Mouse (Mus musculus) limb, embryonic 12.5 days (tissue): Measurements from ENCODE around the gene G3bp2. TPM values are rescaled to one million over a fixed set of nuclear protein-coding genes. Genes with fewer than 3 reads are reported as not detected.
A peak's percentile ranks its signal among the peaks of the same experiment; 100 is the strongest.
"Not testable (repeated sequence)": the region's sequence is repeated elsewhere in the genome, so short reads cannot be mapped to it uniquely, and the experiment has no call there.

Experiments
- ATAC-seq: fragments of 200-750 bp; cut with Nextera tagmentation; 2 replicates; pipeline ENCODE4 v1.8.0; 2017; ENCODE audit warnings: low read depth, moderate TSS enrichment; ENCODE audit not compliant: insufficient number of reproducible peaks, insufficient read depth, low FRiP score, low TSS enrichment
- H3K27ac ChIP-seq: fragments of 300-500 bp; sonication (generic); 2 replicates; pipeline ENCODE4 v1.5.1; 2016; ENCODE audit warnings: mild to moderate bottlenecking, moderate library complexity
- H3K27me3 ChIP-seq: fragments of 300-500 bp; sonication (generic); 2 replicates; pipeline ENCODE4 v1.6.1; 2016; ENCODE audit warnings: mild to moderate bottlenecking, moderate library complexity
- H3K36me3 ChIP-seq: fragments of 300-500 bp; sonication (generic); 2 replicates; pipeline ENCODE4 v1.6.1; 2016; ENCODE audit warnings: mild to moderate bottlenecking, moderate library complexity
- H3K4me1 ChIP-seq: fragments of 300-500 bp; sonication (generic); replicated peaks from 2 replicates; pipeline ENCODE4 v1.6.1; 2016
- H3K4me2 ChIP-seq: fragments of 300-500 bp; sonication (generic); 2 replicates; pipeline ENCODE4 v1.6.1; 2016; ENCODE audit warnings: mild to moderate bottlenecking, moderate library complexity
- H3K4me3 ChIP-seq: fragments of 300-500 bp; sonication (generic); replicated peaks from 2 replicates; pipeline ENCODE4 v1.5.1; 2016; ENCODE audit warnings: mild to moderate bottlenecking
- H3K9ac ChIP-seq: fragments of 300-500 bp; sonication (generic); replicated peaks from 2 replicates; pipeline ENCODE4 v1.6.1; 2016; ENCODE audit warnings: mild to moderate bottlenecking, moderate library complexity
- H3K9me3 ChIP-seq: fragments of 300-500 bp; sonication (generic); 2 replicates; pipeline ENCODE4 v1.6.1; 2016; ENCODE audit warnings: mild to moderate bottlenecking, moderate library complexity
- WGBS: fragments of 180-500 bp; shearing (Covaris S2); methylation state at CpG from one replicate; pipeline ENCODE4 v1.1.7; 2016; 5-methylcytosine and 5-hydroxymethylcytosine counted together
- polyA plus RNA-seq: library from polyadenylated mRNA; unstranded; fragments of >200 nt; fragmentation: Nextera tagmentation; extraction: Ambion mirVana; gene quantifications from 2 replicates; pipeline ENCODE4 v1.2.1, GENCODE M21; 2016

The G3bp2 gene
- 209 and 226 TPM in 2 replicates for polyA plus RNA-seq

DNA sequence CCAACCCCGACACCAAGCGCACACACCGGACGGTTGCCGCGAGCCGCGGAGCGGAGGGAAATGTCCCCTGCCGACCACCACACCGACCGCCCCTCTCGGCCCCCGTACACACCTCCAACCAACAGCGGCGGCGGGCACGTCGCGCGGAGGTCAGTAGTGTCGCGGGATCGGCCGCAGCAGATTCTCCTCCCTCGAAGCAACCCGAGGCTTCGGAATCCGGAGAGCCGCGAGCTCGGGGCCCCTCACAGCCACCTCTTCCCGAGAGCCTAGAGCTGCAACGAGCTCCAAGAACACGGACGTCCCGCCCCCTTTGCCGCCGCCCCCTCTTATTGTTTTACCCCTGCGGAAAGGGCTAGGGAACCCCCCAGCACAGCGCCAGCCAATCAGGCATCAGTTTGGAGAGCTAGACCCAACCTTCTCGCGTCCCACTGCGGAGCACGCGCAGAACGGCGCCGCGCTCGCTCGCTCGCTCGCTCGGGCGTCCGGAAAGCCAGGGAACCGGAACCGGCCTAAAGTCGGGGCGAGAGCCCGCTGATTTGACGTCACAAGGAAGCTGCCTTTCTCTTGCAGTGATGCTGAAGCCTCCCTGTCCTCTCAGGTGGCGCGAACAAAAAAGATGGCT is at the start of gene G3bp2:
Gene G3bp2 (minus strand): TSS at position 303 of the 622 bp plus-strand sequence.
- peak within 1 kb of the TSS; percentile 96 for H3K4me3 ChIP-seq
- H3K4me2 ChIP-seq = peak within 1 kb of the TSS; percentile 69
- peaks cover 28% of the 10 kb centered on the region for H3K4me1 ChIP-seq
- no peaks in the 10 kb centered on the region for H3K27me3 ChIP-seq
- H3K36me3 ChIP-seq = no peaks in the 10 kb centered on the region
- H3K9me3 ChIP-seq = no peaks in the 10 kb centered on the region
- H3K9ac ChIP-seq = peak within 1 kb of the TSS; percentile 96
- ATAC-seq = peak; percentile 97
- H3K27ac ChIP-seq = peak within 1 kb of the TSS; percentile 99
- whole genome bisulfite sequencing = 1% methylated on average over 65 of the region's 65 CpGs

DNA sequence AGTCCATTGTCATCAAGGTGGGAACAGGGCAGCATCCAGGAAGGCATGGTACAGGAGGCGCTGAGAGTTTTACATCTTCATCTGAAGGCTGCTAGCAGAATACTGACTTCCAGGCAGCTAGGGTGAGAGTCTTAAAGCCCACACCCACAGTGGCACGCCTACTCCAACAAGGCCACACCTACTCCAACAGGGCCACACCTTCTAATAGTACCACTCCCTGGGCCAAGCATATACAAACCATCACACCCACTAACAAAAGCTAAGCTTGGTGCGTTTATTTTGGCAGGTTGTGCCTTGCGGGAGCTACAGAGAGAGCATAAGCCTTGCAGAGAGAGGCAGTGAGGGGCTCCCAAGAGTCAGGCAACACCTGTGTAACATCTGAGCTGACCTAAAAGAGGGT is 49.5 kb upstream of the G3bp2 start:
- Histone ChIP-seq H3K36me3 (peaks cover 10% of the 10 kb centered on the region; the same call in 1 of the 2 replicates), H3K4me1 (peaks cover 11% of the 10 kb centered on the region; the same call in 1 of the 2 replicates)
- not testable (repeated sequence) for H3K9me3 ChIP-seq, H3K4me3 ChIP-seq, H3K27ac ChIP-seq, H3K4me2 ChIP-seq, ATAC-seq, H3K9ac ChIP-seq, H3K27me3 ChIP-seq
- WGBS = 66% methylated on average over 4 of the region's 4 CpGs

DNA sequence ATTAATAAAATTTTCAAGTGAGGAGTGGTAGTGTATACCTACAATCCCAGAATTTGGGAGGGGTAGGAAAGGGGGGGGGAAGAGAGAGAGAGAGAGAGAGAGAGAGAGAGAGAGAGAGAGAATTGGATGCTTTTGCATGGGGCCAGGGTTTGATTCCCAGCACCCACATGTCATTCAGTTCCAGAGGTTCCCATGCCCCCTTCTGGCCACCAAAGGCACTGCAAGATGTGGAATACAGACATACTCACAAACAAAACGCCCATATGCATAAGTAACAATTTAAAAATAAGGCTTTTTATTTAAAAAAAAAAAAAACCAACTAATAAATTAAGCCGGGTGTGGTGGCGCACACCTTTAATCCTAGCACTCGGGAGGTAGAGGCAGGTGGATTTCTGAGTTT is 48.6 kb upstream of the G3bp2 start:
- Histone ChIP-seq H3K4me1 (peaks cover 12% of the 10 kb centered on the region; the same call in 1 of the 2 replicates), H3K36me3 (peaks cover 10% of the 10 kb centered on the region; the same call in 1 of the 2 replicates), H3K27ac (no peak overlapping the region), H3K9ac (no peak overlapping the region), H3K4me2 (no peak overlapping the region), H3K27me3 (no peaks in the 10 kb centered on the region), H3K4me3 (no peak overlapping the region), H3K9me3 (no peaks in the 10 kb centered on the region)
- ATAC-seq = no peak
- 97% methylated on average over 4 of the region's 4 CpGs for WGBS

DNA sequence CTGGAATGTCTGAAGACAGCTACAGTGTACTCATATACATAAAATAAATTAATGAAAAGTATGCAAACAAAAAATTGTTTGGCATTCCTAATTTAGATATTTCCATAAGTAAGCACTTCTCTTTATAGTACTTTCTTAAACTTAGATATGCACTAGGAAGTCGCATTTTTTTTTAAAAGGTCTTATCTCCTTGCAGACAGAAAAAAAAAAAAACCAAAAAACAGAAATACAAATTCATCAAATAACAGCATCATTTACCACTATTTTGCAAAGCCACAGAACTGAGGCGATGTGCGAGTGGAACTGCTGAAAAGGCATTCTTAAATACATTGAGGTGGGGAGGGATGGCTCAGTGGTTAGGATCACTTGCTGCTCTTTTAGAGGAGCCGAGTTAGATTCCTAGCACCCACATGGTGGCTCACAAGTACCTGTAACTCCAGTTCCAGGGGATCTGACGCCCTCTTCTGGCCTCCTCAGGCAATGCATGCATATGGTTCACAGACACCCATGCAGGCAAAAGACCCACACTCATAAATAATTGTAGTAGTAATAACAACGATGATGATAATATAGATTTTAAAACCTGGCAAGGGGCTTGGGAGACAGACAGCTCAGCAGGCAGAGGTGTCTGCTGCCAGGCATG is 46.6 kb upstream of the G3bp2 start:
- peaks cover 4% of the 10 kb centered on the region; the same call in 1 of the 2 replicates for H3K4me1 ChIP-seq
- no peak overlapping the region for H3K9ac ChIP-seq
- no peak overlapping the region for H3K27ac ChIP-seq
- WGBS = 92% methylated on average over 6 of the region's 6 CpGs
- H3K36me3 ChIP-seq = peaks cover 10% of the 10 kb centered on the region; the same call in 1 of the 2 replicates
- H3K4me2 ChIP-seq = no peak overlapping the region
- no peak overlapping the region for H3K4me3 ChIP-seq
- no peak for ATAC-seq
- H3K9me3 ChIP-seq = no peaks in the 10 kb centered on the region
- H3K27me3 ChIP-seq = no peaks in the 10 kb centered on the region

DNA sequence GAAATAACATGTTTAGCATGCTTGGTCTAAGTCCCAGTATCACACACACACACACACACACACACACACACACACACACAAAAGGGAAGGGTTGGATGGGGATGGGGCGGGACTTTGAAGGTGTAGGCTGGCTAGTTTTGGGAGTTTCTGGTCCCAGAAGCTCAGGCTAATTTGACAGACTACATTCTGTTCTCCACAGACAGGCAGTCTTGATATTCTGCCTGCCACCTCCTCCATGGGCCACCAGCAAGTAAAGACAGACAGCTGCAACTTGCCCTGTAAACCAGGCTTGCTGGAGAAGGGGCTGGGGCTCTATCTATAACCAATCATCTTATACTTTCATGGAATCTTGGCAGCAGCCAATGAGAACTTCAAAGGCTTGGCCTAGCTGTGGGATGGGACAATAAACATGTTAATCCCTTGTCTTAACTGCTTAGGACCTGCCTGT is 45.8 kb upstream of the G3bp2 start:
- WGBS = 71% methylated on average over 1 of the region's 1 CpGs
- Histone ChIP-seq H3K9me3 (no peaks in the 10 kb centered on the region), H3K27me3 (no peaks in the 10 kb centered on the region), H3K4me3 (no peak overlapping the region), H3K9ac (no peak overlapping the region), H3K36me3 (peaks cover 10% of the 10 kb centered on the region; the same call in 1 of the 2 replicates), H3K4me2 (no peak overlapping the region), H3K27ac (no peak overlapping the region), H3K4me1 (peaks cover 4% of the 10 kb centered on the region; the same call in 1 of the 2 replicates)
- no peak for ATAC-seq

DNA sequence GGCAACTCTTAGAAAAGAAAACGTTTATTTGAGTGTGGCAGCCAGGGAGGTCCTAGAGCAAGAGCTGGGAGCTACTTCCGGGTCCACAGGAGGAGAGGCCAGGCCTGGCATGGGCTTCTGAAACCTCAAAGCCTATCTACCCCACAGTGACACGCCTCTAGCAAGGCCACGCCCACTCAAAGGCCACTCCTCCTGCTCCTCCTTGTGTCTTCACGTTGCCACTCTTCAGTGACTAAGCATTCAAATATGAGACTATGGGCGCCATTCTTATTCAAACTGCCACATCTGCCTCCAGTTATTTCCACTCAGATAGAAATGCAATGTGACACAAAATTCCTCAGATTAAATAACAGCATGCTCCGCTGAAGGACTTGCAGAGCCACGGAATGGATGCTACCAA is 45.1 kb upstream of the G3bp2 start:
- no peak for ATAC-seq
- Histone ChIP-seq H3K4me2 (no peak overlapping the region), H3K9ac (no peak overlapping the region), H3K9me3 (no peaks in the 10 kb centered on the region), H3K4me1 (peaks cover 4% of the 10 kb centered on the region; the same call in 1 of the 2 replicates), H3K4me3 (no peak overlapping the region), H3K36me3 (peaks cover 10% of the 10 kb centered on the region; the same call in 1 of the 2 replicates), H3K27ac (no peak overlapping the region), H3K27me3 (no peaks in the 10 kb centered on the region)
- 16% methylated on average over 8 of the region's 8 CpGs for WGBS

DNA sequence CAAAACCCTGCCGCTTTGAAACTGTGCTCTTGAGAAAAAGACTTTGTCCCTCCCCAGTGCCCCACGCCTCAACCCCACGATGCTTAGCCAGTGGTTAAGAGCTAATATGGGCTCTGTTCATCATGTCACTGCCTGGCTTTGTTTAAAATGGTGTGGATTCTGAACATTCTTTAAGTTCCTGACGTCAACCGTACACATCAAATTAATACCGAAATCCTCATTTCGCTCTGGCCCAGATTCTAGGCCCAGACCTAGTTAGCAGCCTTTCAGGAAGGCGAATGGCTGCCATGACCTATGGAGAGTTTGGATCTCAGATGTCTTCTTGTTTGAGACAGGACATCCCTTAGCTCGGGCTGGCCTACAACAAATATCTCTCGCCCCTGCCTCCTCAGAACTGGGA is 44.2 kb upstream of the G3bp2 start:
- Histone ChIP-seq H3K9ac (no peak overlapping the region), H3K4me1 (peaks cover 4% of the 10 kb centered on the region; the same call in 1 of the 2 replicates), H3K27ac (no peak overlapping the region), H3K4me3 (no peak overlapping the region), H3K4me2 (no peak overlapping the region), H3K36me3 (peaks cover 14% of the 10 kb centered on the region; the same call in 1 of the 2 replicates), H3K27me3 (no peaks in the 10 kb centered on the region), H3K9me3 (no peaks in the 10 kb centered on the region)
- WGBS = 89% methylated on average over 10 of the region's 10 CpGs
- ATAC-seq = no peak

DNA sequence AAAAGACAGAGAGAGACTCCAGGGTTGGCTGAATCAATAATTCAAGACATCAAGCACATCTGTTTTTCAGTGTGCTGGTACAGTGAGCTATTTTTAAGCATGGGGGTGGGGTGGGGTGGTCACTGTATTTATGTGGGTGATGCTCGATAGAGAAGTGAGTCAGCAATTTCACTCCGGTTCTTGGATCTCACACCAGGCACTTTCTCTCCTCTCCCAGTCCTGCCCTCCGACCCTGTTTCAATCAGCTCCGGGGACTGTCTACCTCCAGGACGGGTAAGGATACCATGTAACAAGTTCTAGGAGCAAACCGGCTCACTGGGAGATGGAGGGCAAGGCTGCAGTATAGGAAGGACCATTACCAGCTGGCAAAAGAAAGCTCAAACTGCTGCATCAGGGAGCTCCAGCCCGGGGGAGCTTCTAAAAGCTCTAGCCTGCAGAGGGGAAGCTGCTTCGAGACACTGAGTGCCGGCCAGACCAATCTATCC is 43.7 kb upstream of the G3bp2 start:
- peaks cover 12% of the 10 kb centered on the region; the same call in 1 of the 2 replicates for H3K36me3 ChIP-seq
- no peak overlapping the region for H3K27ac ChIP-seq
- no peak overlapping the region for H3K4me3 ChIP-seq
- H3K9ac ChIP-seq = no peak overlapping the region
- H3K27me3 ChIP-seq = no peaks in the 10 kb centered on the region
- H3K4me2 ChIP-seq = no peak overlapping the region
- peaks cover 4% of the 10 kb centered on the region; the same call in 1 of the 2 replicates for H3K4me1 ChIP-seq
- H3K9me3 ChIP-seq = no peaks in the 10 kb centered on the region
- 67% methylated on average over 9 of the region's 9 CpGs for WGBS
- ATAC-seq = no peak

DNA sequence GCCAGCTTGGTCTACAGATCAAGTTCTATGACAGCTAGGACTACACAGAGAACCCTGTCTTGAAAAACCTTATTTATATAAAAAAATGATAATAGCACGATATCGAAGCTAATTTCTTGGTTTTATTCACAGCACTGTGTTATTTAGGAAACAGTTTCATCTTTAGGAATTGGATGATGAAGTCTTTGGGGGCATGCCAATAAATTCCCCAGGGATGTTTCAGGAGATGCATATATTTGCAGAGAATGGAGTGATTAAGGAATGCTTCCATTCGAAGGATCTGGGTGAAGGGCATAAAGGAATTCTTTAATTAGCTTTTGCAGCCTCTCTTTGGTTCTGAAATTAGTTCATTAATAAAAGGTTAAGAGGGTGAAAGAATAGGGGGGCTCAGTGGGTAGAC is 41.9 kb upstream of the G3bp2 start:
- WGBS = over 99% methylated on average over 3 of the region's 3 CpGs
- Histone ChIP-seq H3K4me3 (no peak overlapping the region), H3K27ac (no peak overlapping the region), H3K4me2 (no peak overlapping the region), H3K4me1 (peaks cover 4% of the 10 kb centered on the region; the same call in 1 of the 2 replicates), H3K9me3 (no peaks in the 10 kb centered on the region), H3K9ac (no peak overlapping the region), H3K27me3 (no peaks in the 10 kb centered on the region), H3K36me3 (peaks cover 9% of the 10 kb centered on the region; the same call in 1 of the 2 replicates)
- no peak for ATAC-seq

DNA sequence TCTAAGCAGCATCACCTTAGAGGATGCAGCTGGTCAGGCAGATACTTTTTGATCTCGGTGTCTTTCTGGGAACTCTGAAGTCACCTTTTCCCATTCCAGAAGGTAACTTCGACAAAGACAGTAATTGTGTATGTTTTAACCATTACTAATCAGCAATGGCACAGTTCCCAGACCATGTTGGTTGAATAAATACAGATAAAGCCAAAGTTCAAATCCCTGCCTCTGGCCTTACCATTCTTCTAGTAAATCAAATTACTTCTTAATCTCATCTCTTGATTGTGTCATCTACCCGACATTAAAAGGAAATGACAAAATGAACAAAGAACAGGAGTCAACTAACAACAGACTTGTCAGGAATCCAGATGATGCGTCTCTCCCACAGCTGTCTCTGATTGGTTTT is 38.1 kb upstream of the G3bp2 start:
- Histone ChIP-seq H3K4me2 (no peak overlapping the region), H3K27me3 (no peaks in the 10 kb centered on the region), H3K4me3 (no peak overlapping the region), H3K36me3 (peaks cover 6% of the 10 kb centered on the region; the same call in 1 of the 2 replicates), H3K9ac (no peak overlapping the region), H3K4me1 (no peaks in the 10 kb centered on the region), H3K27ac (no peak overlapping the region), H3K9me3 (no peaks in the 10 kb centered on the region)
- 87% methylated on average over 4 of the region's 4 CpGs for WGBS
- no peak for ATAC-seq

DNA sequence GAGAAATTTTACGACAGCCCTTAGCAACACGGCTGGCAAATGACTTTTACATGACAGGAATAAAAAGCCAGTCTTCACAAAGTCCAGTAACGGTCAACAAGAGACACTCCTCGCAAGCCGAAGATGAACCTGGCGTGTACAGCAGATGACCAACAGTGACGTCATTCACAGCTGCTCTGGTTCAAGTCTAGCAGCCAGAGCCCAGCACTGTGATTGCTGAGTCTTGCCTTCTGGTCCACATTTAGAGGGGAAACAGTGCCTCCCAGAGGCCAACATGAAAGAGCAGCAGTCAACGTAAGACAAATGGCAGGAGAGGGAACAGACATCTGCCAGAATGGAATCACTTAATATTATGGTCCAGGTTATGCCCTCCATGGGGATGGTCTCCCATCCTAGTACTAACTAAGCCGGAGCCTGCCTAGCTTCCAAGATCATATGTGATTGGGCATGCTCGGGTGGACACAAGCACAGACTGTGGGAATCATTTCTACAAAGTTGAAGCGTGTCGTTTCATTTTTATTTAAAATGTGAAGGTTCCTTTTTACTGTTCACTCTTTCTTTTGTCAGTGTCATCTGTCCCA is 34.4 kb upstream of the G3bp2 start:
- H3K27ac ChIP-seq = no peak overlapping the region
- 54% methylated on average over 12 of the region's 12 CpGs for WGBS
- no peak overlapping the region for H3K4me3 ChIP-seq
- H3K9me3 ChIP-seq = no peaks in the 10 kb centered on the region
- ATAC-seq = no peak
- H3K4me2 ChIP-seq = no peak overlapping the region
- peaks cover 1% of the 10 kb centered on the region; the same call in 1 of the 2 replicates for H3K4me1 ChIP-seq
- peaks cover 4% of the 10 kb centered on the region; the same call in 1 of the 2 replicates for H3K36me3 ChIP-seq
- H3K27me3 ChIP-seq = peaks cover under 1% of the 10 kb centered on the region; the same call in 1 of the 2 replicates
- no peak overlapping the region for H3K9ac ChIP-seq
